Mouse (Mus musculus) gastrocnemius, postnatal 36 days (tissue): ENCODE data around the gene Pde10a. TPM values are rescaled to one million over a fixed set of nuclear protein-coding genes. Genes with fewer than 3 reads are reported as not detected.

Experiments used
- DNase-seq, 2 experiments: peaks; one replicate each; pipeline ENCODE4 v3.0.0; 2022
- intact Hi-C: fragments of 180-260 bp; cut with DNase I; formaldehyde crosslinking; loops from one replicate; pipeline ENCODE4 v1.15.1; 2025
- total RNA-seq, 2 experiments: library from RNA; stranded (reverse); gene quantifications; 2 replicates each; pipeline ENCODE4 v1.2.3; 2021

Pde10a gene
- total RNA-seq, 2 experiments from 2014 or later: 3.9 to 4.5 TPM

GRCm38 (mm10) chr17:8864638-8865497 lies 339.7 kb downstream of the Pde10a start:
- no peak for DNase-seq
- intact Hi-C loops: no loop called here

DNA sequence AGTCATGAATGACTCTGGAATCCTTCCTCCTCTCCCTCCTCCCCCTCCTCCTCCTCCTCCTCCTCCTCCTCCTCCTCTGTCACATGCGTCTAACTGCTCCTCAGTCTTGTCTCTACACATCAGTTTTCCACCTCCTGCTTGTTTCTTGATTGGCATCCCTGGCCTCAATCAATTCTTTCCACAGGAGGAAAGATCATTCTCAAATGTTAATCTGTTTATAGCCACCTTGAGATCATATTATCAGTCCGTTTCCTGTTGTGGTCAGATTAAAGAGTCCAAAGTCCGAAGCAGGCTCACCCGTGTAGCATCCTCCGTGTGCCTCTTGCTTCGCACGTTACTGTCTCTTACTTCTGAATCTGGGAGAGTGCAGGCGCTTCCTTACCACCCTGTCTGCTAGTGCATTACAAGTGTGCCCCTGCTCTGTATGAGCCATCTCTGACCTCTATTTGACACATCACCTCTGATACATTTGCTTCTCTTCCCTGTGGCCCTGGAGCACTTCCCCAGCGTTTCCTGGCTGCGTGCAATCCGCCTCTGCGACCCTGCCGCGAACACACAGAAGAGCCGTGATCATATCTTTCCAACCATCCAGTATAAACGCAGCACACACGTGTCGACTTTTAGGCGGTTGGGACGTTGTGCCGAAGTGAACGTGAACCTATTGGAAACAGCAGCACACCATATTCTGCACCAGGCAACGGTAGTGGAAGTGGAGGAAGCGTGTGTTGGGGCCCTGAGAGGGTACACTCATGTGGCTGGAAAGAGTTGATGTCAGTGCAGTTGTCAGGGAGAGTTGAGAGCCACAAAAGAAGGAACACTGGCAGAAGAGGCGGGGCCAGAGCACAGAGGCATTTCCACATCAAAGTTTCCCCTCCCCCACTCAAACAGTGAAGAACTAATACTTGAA lies 342.4 kb downstream of the Pde10a start:
- intact Hi-C loops: no loop called here
- DNase-seq: no peak

DNA sequence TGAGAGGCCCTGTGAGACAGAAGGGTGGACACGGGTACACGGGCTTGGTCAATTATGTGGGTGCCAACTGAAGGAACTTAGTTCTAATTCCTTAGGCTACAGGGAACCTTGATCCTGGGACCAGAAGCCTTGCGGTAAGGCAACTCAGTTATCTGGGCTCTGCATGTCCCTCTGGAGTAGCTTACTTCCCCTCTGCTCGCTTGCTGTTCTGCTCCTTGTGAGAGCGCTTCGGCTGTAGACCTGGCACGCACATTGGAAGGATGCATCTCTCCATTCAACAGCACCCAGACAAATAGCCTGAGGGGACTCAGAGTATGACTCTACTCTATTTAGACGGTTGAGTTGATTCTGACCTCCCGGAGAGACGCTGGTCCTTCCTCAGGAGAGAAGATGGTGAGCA lies 344.1 kb downstream of the Pde10a start:
- no peak for DNase-seq
- intact Hi-C loops: no loop called here

- intact Hi-C loops: no loop called here
- DNase-seq: no peak
Measured at GRCm38 (mm10) chr17:8870848-8871247, 345.7 kb downstream of the Pde10a start.

DNA sequence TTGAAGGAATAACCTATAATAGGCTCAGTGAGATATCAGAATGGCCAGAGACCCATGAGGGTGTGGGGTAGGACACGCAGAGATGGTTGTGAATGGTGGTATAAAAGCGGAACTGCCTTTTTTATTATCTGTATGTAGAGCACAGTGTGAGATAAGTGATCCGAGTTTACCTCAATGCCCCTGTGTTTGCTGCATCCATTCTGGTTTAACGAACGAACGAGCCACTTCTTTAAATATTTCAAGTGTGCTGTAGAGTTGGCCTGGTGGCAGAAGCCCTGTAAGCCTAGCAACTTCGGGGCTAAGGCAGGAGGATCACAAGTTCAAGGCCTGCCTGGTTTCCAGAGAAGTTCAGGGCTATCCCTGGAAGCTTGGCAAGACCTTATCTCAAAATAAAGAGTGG lies 346.2 kb downstream of the Pde10a start:
- DNase-seq: no peak
- intact Hi-C loops: no loop called here

GRCm38 (mm10) chr17:8871997-8872593 lies 346.9 kb downstream of the Pde10a start:
- intact Hi-C loops: no loop called here
- no peak for DNase-seq

- intact Hi-C loops: no loop called here
- DNase-seq: no peak
Measured at GRCm38 (mm10) chr17:8872611-8873010, 347.4 kb downstream of the Pde10a start.

- DNase-seq: no peak
- intact Hi-C loops: no loop called here
Measured at GRCm38 (mm10) chr17:8878056-8878455, 352.9 kb downstream of the Pde10a start.

DNA sequence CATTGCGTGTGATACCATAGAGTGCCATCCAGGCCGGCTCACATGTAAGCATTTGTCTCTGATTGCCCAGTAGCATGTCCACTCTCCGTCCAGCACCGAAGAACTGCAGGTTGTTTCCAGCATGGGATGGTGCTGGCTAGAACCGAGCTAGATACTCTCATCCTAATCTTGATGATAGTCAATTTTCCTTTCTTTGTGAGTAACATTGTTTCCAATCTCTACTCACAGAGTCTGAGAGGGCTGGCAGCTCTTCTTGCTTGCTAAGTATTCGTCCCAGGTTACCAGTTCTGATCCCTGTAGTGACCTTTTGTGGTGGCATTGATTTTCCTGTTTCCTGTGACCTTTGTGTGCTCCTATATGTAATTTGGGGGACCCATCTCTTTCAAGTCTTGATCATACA lies 356.5 kb downstream of the Pde10a start:
- intact Hi-C loops: no loop called here
- DNase-seq: no peak

- DNase-seq: no peak
- intact Hi-C loops: no loop called here
Measured at GRCm38 (mm10) chr17:8884691-8885090, 359.5 kb downstream of the Pde10a start.

DNA sequence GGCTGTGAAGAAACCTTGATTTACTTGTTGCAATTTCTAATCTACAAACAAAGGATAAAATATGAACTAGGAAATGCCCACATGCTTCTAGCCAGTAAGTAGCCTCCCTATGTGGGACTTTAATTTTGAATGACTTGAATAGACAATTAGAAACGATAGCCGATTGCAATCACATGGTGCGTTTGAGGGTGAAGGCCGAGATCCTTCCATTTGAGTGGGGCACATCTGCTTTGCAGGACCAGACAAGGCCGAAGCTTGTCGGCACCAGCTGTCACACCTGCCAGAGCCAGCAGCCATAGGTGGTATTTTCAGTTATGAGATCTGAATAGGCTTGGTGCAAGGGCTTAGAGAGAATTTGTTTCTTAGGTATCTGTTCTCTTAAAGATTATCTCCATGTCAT lies 360.7 kb downstream of the Pde10a start:
- intact Hi-C loops: no loop called here

DNA sequence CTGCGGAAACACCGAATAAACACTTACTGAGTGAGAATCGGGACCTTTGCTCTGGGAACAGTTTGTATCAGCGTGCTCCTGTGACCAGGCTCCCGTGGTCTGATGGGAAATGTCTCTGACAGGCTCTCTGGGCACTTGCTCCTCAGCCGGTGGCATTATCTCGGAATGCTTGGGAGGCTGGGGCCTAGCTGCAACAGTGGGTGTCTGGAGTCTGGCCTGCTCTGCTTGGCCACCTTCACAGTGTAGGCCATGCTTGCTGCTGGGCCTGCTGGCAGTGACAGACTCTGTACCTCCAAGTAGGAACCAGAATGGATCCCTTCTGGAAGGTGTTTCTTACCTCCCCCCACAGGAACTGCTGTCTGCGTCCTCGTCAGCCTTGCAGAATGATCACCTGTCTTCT lies 362.9 kb downstream of the Pde10a start:
- intact Hi-C loops: no loop called here
- DNase-seq: no peak

More for the DNA sequence above, 360.7 kb downstream of the Pde10a start:
- no peak for DNase-seq

- intact Hi-C loops: no loop called here
- no peak for DNase-seq
Measured at GRCm38 (mm10) chr17:8888639-8889038, 363.5 kb downstream of the Pde10a start.

DNA sequence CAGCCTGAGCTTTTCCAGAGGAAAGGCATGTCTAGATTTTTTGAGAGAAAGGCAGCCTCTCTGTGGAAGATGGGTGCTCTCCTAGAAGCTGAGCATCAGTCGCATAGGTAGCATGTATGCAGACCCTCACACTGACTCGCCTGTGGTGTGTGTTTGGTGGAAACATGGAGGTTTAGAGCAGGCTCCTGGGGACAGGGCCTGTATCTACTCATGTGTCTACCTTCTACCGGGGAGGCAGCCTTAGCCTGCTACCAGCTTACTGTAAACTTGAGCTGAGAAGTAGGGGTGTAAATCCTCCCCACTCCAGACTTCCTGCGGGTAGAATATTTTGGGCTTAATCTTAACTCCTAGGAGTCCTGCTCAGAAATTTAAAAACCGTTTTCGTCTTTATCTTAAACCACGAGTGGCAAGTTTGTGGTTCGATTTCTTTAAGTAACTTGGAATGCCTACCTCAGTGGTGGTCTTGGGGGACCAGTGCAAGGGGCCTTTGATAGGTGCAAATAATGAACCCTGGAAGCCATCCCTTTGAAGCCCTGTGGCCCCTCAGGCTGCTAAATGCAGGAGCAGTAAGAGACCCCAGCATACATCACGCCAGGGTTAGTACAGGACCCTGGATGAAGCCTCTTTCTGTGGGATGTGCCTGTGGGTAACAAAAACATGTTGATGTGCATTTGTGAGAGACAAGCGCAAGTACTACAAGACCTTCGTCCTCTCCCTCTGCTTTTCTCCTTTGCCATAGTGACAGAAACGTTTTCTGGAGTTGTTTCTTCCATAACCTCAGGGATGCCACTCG lies 367.2 kb downstream of the Pde10a start:
- DNase-seq: no peak
- intact Hi-C loops: no loop called here

- intact Hi-C loops: no loop called here
- no peak for DNase-seq
Measured at GRCm38 (mm10) chr17:8895991-8896390, 370.8 kb downstream of the Pde10a start.

DNA sequence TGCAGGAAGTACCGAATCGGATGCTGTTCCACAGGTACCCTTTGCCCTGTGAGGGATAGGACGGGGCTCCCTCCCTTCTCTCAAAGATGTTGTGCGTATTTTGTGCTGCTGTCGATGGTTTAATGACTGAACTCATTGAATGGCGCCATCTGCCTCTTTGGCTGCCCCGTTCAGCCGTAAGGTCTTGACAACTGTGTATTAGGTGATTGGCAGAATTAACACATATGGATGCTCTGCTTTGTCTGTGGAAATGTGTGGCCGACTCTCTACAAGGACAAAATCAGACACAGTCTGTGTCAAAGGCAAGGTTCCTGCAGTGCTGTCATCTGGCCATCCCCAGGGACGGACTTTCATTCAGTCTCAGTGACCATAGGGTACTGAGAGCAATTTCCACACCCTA lies 372.6 kb downstream of the Pde10a start:
- DNase-seq: no peak
- intact Hi-C loops: no loop called here

DNA sequence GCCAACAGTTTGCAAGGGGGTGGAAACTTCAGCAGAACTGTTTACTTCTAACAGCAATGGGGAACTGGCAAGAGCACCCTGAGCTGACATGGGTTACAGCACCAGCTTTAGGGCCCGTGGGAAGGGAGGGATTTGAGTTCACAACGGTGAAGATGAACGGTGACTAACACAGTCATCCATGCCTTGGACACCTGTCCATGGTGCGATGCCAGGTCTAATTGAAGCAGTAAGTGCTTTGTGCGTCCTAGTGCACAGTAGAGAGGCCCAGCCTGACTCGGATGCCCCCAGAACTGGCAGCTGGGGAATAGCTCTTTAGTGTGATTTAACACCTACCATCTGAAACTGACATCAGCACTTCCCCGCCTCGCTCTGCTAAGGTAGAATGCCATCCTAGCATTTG lies 373.0 kb downstream of the Pde10a start:
- intact Hi-C loops: no loop called here

GRCm38 (mm10) chr17:8899212-8899611 lies 374.0 kb downstream of the Pde10a start:
- DNase-seq: no peak
- intact Hi-C loops: no loop called here

More for the DNA sequence above, 373.0 kb downstream of the Pde10a start:
- no peak for DNase-seq

GRCm38 (mm10) chr17:8903555-8904283 lies 378.5 kb downstream of the Pde10a start:
- no peak for DNase-seq
- intact Hi-C loops: no loop called here

GRCm38 (mm10) chr17:8910571-8910970 lies 385.4 kb downstream of the Pde10a start:
- no peak for DNase-seq
- intact Hi-C loops: no loop called here
